Mouse (Mus musculus) cerebellum, adult (tissue): ENCODE data around the gene Ncapd2.
"Not testable (repeated sequence)": the region's sequence is repeated elsewhere in the genome, so short reads cannot be mapped to it uniquely, and the experiment has no call there.

Source experiments
- ATAC-seq: cut with Nextera tagmentation; 2 replicates; pipeline ENCODE4 v1.9.2; 2017; ENCODE audit warnings: mild to moderate bottlenecking, moderate library complexity, mixed read lengths; ENCODE audit not compliant: insufficient number of reproducible peaks, low FRiP score, low TSS enrichment

The Ncapd2 gene

DNA sequence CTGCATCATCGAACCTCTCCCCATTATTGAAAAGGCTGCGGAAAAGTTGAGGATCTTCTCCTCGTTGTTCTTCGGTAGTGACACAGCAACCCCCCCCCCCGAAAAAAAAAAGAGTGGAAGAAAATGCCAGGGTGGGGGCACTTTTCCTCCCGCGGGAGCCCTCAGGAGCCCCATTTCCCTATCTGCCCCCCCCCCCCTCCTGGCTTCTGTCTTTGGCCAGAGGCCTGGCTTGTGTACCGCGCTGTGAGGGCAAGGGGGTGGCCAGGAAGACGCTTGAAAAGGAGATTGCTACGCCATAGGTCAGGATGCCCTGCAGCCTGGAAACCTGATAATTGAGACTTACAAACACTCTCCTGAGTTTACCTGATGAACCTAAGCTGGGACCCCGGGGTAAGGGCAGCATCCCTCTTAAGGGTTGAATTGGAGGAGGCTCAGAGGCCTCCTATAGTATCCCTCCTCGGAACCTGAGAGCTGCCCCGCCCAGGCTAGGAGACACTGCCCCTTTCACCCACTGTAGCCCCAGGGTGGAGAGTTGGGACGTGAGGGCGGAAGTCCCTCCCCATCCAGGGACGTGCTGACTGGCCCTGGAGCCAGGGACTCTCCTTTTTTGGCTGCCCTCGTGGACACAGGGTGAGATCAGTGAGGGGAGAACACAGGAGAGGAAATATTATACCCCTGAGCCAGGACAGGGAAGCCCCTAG, 25.3 kb downstream of the Ncapd2 start, which contains the start of gene Gapdh:
Gapdh (minus strand) TSS at position 417 of the 701 bp plus-strand sequence.
- peak; percentile 69 for ATAC-seq

DNA sequence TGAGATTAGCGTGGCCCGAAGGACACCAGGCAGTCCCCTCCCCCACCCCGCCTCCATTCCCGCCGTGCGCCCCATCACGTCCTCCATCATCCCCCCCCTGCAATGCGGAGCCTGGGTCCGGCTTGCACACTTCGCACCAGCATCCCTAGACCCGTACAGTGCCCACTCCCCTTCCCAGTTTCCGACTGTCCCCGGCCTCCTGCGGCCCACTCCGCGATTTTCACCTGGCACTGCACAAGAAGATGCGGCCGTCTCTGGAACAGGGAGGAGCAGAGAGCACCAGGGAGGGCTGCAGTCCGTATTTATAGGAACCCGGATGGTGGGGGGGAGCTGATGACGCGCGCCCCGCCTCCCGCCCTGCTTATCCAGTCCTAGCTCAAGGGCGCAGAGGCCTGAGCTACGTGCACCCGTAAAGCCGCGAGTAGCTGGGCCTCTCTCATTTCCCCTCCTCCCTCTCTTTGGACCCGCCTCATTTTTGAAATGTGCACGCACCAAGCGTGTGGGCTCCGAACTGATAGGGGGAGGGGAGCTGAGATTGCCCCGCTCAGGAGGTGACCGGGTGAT, 26.1 kb downstream of the Ncapd2 start:
- peak; percentile 79 for ATAC-seq

DNA sequence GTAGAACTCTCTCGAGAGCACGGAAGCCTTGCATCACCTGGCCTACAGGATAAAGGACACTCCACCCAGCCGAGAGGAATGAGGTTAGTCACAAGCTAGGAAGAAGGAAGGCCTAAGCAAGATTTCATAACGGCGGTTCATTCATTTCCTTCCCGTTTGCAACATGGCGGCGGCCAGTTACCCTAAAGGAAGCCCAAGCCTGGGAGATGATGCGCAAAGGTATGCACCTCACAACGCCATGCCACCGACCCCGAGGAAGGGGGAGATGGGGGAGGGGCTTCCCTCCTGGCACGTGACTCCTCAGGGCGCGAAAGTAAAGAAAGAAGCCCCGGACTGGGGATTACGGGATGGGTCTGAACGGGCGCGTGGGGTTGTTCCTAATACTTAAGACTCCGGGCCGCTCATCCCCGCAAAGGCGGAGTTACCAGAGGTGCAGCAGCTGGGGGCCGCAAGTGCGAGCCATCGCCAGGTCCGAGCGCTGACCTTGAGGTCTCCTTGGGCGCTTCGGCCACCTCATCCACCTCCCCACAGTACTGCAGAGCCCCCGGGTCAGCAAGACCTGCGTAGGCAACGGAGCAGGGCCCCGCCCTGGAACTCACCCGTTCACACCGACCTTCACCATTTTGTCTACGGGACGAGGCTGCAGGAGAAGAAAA, 26.7 kb downstream of the Ncapd2 start:
- ATAC-seq, result no peak

DNA sequence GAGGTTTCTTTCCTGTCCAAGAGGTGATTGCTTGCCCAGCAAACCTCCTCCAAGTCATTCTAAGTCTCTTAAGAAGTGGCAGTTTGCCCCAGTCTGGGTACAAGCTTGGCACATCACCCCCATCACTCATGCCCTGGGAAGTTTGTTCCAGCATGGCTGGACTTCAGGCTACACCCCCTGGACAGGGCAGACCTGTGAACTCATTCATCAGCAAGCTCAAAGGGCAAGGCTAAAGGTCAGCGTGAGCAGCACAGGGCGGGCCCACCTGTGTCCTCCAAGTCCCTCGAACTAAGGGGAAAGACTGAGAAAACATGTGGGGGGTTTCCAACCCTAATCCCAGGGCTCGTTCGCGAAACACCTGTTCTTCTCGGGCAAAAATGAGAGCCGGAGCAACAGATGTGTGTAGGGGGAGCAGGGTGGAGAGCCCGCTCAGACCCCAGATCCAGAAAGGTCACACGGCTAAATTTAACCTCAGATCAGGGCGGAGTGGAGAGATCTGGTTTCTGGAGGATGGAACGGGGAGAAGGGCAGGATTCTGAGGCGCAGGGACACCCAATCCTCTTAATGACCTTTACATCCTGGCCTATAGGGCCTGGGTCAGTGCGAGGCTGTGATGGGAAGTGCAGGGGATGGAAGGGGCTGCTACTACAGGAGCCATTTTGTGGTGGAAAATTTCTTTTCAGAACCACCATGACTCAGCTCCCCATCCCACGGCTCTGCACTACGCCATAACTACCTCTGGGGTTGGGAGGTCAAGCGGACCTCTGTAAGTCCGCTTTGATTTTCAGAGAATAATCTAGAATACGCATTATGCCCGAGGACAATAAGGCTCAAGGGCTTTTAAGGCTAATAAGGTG, 27.5 kb downstream of the Ncapd2 start:
- no peak for ATAC-seq

DNA sequence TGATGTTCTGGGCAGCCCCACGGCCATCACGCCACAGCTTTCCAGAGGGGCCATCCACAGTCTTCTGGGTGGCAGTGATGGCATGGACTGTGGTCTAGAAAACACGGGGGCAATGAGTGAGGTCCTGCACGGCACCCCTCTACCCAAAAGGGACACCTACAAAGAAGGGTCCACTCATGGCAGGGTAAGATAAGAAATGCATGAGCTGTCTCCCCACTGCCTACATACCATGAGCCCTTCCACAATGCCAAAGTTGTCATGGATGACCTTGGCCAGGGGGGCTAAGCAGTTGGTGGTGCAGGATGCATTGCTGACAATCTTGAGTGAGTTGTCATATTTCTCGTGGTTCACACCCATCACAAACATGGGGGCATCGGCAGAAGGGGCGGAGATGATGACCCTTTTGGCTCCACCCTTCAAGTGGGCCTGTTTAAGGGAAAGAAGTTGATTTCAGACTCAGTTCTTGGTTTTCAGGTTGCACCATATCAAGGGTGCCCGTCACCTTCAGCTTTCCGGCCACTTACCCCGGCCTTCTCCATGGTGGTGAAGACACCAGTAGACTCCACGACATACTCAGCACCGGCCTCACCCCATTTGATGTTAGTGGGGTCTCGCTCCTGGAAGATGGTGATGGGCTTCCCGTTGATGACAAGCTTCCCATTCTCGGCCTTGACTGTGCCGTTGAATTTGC, 28.7 kb downstream of the Ncapd2 start:
- ATAC-seq, result not testable (repeated sequence)

DNA sequence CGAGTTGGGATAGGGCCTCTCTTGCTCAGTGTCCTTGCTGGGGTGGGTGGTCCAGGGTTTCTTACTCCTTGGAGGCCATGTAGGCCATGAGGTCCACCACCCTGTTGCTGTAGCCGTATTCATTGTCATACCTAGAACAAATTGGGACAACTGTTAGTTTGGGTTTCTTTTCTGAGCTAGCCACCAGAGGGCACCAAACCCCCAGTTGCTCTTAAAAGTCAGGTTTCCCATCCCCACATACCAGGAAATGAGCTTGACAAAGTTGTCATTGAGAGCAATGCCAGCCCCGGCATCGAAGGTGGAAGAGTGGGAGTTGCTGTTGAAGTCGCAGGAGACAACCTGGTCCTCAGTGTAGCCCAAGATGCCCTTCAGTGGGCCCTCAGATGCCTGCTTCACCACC, 29.5 kb downstream of the Ncapd2 start:
- not testable (repeated sequence) for ATAC-seq

DNA sequence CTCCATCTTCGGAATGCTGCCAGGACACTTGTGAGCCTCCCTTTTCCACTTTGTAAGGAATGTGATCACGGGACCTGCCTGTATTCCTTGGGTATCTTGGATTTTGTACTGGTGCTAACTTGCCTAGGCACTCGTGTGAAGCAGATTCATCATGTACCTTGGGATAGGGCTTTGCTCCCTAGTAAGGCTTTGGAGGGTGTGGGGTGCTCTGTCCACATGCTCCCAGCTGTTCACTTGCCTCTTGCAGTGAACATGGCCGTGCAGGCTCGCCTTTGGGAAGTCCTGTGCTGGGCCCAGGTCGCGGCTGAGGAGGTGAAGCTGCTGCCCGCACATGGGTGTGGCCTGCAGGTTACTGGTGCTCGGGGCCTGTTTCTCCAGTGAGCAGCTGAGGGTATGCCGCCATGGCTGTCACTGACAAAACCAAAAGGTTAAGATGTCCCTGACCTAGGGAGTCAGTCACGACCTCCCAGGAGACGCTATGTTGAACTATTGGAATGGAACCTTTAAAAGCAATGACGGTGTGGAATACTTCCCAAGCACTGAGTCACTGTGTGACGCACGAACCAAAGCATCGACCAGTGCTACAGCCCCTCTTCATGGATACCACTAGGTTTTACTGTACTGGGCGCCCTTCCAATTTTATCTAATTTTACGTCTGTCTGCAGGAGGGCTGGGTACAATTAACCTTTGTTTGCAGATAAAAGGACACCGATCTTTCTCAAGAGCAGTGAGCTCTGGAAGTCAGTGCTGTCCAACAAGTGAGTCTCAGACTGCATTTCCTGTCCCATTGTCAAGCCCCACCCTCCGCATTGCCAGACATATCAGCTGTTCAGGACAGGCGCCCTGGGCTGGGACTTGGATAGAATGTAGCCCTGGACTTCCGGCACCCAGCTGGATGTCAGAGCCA, 30.4 kb downstream of the Ncapd2 start:
- ATAC-seq, result no peak

DNA sequence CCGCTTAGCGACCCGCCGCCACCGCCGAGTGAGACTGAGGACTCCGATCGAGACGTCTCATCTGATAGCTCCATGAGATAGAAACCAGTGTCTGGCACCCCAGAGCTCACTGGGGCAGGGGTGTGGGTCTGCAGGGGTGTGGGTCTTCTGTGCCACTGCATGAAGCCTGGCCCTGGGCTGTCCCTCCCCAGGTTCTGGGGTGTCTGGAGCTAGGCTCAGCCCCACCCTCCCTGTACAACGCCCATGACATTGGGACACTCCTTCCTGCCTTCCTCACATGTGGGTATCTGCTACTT, 31.0 kb downstream of the Ncapd2 start:
- no peak for ATAC-seq

DNA sequence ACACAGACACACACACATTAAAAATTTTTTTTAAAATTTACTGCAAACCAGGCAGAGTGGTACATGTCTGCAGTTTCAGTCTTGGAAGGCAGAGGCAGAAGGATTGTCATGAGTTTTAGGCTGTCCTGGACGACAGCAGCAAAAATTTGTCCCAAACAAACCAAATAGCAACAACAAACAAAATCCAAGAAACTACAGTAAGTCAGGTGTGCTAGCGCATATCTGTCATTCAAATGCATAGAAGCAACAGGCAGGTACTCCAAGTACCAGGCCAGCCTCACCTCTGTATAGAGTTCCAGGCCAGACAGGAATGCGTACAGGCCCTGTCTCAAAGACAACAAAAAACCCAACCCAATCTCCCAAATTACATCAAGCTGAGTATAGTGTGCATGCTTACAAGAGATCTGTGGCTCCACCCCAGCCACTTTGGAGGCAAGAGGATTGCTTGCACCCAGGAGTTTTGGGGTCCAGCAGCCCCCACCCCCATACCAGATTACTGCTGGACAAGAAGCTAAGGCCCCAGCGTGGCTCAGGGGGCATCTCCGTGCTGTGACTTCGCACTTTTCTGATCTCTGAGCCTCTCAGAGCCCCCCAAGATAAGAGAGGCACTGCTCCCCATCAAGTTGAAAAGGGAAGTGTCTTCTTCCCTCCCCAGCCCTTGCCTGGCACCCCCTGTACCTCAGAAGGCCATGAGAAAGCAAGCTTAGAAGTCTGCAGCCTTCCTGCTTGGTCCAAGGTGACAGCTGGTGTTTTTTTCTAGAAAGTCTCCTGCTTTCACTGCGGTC, 31.5 kb downstream of the Ncapd2 start:
- ATAC-seq, result no peak

DNA sequence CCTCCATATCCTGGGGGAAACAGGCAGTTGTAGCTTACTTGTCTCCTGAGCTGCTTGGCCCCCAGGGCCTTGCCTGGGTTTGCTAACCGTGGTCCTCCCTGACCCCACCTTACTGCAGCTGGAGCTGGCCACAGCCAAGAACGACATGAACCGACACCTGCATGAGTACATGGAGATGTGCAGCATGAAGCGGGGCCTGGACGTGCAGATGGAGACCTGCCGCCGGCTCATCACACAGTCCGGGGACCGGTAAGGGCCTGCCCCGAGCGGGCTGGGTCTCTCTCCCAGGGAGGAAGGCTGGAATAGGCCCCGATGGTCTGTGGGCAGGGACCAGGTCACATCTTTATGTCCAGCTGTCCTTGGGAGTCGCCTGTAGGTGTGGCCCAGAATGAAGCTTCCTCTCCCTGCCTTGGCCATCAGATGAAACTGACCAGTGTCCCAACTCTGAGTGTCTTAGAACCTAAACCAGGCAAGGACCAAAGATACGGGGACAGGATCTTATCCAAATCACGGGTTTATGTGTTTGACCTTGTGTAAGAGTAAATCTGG, 32.5 kb downstream of the Ncapd2 start:
- ATAC-seq, result no peak

DNA sequence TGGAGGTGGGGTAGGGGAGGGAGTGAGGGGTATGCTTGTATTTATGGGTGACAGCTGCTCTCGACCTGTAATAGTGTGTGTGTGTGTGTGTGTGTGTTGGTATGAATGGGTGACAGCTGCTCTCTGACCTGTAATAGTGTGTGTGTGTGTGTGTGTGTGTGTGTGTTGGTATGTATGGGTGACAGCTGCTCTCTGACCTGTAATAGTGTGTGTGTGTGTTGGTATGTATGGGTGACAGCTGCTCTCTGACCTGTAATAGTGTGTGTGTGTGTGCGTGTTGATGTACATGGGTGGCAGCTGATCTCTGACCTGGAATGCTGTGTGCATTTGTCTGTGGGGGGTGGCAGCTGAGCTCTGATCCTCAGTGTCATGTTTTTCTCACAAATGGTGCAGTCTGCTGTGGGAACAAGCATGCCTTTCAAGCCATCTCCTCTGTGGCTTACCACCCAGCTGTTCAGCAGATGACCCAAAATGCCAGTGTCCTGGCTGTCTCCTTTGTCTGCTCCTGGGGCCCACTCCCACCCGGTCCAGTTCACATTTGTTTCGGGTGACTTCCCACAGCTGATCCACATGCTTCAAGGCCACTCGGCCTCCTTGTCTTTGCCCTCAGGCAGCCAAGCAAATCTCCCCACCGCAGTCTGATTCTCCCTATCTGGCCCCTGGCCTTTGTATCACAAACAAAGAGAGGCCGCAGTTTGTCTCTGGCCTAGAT, 34.4 kb downstream of the Ncapd2 start:
- ATAC-seq, result no peak

DNA sequence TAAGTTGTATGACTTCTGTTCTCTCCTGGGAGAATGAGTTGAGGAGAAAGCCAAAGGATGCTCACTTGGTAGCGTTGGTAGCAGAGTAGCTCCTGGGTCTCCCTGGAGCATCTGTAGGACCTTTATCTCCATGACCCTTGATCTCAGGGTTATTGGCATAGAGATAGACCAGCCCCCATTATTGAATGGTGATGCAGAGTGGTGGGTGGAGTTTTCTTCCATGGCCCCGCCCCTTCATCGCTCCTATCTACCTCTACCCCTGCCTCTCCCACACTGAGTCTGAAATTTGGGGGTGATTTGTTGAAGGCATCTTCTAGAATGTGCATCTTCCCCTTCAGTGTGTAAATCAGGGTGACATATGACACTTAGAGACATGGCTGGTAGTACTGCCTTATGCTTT, 35.0 kb downstream of the Ncapd2 start:
- no peak for ATAC-seq

DNA sequence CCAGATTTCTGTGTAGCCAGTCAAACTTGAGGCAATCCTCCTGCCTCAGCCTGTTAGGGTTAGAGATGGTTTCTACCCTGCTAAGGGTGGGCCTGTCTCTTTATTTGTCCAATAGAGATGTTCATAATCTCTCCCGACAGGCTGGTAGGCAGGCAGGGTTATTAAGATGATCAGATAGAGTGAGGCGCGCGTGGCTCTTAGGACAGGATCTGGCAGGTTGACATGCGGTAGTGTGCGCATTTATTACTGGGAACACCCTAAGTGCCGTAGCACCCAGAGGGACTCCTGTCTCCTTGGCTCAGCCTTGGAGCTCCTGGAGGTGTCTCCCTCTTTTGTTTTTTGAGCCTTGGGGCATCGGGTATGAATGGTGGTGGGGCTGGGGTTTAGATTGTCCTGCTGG, 36.2 kb downstream of the Ncapd2 start:
- ATAC-seq, result no peak

DNA sequence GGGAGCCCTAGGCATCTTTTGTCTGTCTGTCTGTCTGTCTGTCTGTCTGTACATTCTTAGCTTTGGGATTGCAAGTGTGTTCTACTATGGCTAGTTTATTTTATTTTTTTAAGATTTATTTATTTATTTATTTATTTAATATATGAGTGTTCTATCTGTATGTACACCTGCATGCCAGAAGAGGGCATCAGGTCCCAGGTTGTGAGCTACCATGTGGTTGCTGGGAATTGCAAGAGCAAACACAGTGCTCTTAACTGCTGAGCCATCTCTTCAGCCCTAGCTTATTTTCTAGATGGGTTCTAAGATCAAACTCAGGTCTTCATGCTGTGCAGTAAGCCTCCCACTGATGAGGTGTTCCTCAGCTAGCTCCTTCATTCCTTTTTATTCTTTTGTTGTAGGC, 37.0 kb downstream of the Ncapd2 start:
- ATAC-seq, result no peak

DNA sequence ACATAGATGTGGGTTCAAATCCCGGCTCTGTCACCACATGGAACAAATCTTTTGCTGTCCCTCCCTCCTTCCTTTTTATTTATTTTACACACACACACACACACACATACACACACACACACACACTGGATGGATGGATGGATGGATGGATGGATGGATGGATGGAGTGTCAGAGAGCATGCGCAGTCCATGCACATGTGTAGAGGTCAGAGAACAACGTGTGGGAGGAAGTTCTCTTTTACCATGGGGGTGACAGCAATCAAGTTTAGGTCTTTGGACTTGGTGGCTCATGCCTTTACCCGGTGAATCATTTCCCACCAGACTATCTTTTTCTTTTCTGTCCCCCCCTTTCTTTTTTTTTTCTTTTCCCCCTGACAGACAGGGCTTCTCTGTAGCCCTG, 37.8 kb downstream of the Ncapd2 start:
- no peak for ATAC-seq

DNA sequence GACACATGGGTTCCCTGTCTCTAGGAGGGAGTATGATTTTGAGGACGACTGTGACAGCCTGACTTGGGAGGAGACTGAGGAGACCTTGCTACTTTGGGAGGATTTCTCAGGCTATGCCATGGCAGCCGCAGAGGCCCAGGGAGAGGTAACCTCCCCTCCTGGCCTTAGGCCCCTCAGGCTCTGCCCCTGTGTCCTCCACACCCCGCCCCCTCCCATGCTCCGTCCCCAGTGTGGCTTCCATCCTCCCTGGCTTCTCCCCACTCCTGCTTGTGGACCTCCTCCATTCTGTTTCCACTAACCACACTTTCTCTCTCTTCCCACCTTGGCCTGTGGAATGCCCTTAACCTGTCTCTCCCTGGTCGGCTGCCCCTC, 38.5 kb downstream of the Ncapd2 start:
- ATAC-seq, result no peak

DNA sequence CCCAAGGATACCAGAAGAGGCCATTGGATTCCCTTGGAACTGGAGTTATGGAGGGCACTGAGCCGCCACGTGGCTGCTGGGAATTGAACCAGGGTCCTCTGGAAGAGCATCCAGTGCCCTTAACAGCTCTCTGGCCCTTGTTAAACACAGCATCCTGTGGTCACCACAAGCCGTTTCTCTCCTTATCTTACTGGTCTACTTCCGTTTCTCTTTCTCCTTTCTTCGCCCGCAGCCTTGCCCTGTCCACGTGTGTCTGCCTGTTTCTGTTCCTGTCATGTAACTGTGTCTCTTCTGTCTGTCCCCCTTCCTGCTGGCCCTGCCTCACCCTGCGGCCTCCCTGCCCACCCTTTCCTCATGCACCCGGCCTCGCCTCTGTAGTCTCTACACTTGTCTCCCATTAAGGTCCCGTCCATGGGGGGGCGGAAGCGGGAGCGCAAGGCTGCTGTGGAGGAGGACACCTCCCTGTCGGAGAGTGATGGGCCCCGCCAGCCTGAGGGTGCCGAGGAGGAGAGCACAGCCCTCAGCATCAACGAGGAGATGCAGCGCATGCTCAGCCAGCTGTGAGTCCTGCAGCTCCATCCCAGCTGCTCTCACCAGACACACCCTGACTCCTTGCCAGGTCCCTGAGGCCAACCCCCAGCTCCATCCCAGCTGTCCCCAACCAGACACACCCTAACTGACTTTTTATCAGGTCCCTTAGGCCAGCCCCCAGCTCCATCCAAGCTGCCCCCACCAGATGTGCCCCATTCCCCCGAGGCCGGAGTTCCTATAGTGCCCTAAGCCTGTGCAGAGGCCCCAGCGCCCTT, 39.1 kb downstream of the Ncapd2 start:
- ATAC-seq, result no peak
